Mouse (Mus musculus) thymus, postnatal 36 days (tissue): ENCODE data around the gene Wdr5.
"Not testable (repeated sequence)": the region's sequence is repeated elsewhere in the genome, so short reads cannot be mapped to it uniquely, and the experiment has no call there.

ENCODE experiments used
- DNase-seq, 2 experiments: peaks; one replicate each; pipeline ENCODE4 v3.0.0; 2022; ENCODE audit warnings: mixed read lengths in 2 of 2

Gene Wdr5

GRCm38 (mm10) chr2:27504113-27504885, 10.7 kb upstream of the Wdr5 start:
- DNase-seq: no peak

- no peak for DNase-seq
Observed at GRCm38 (mm10) chr2:27505539-27505938, 9.4 kb upstream of the Wdr5 start.

- DNase-seq: not testable (repeated sequence)
Observed at GRCm38 (mm10) chr2:27506658-27507057, 8.3 kb upstream of the Wdr5 start.

GRCm38 (mm10) chr2:27507562-27507961, 7.4 kb upstream of the Wdr5 start, which contains the start of gene Brd3:
Gene Brd3, minus strand, starts transcription at chr2:27507662.
- no peak for DNase-seq

- DNase-seq: no peak
Observed at GRCm38 (mm10) chr2:27510706-27511105, 4.3 kb upstream of the Wdr5 start.

- DNase-seq: no peak
Observed at GRCm38 (mm10) chr2:27512909-27513308, 2.0 kb upstream of the Wdr5 start.

GRCm38 (mm10) chr2:27513861-27514260, 1.1 kb upstream of the Wdr5 start:
- no peak for DNase-seq

GRCm38 (mm10) chr2:27515341-27516166, 597 bp downstream of the Wdr5 start:
- peak in 1 of 2 experiments; percentile 13 for DNase-seq

- DNase-seq: no peak
Observed at GRCm38 (mm10) chr2:27516289-27516688, 1.3 kb downstream of the Wdr5 start.

- DNase-seq: no peak
Observed at GRCm38 (mm10) chr2:27518283-27518682, 3.3 kb downstream of the Wdr5 start.

- DNase-seq: not testable (repeated sequence)
Observed at GRCm38 (mm10) chr2:27538455-27539330, 23.7 kb downstream of the Wdr5 start.

- DNase-seq: no peak
Observed at GRCm38 (mm10) chr2:27539336-27539735, 24.4 kb downstream of the Wdr5 start.

- DNase-seq: peak; percentile 90 to 93
Observed at GRCm38 (mm10) chr2:27539772-27540514, 25.0 kb downstream of the Wdr5 start.

- no peak for DNase-seq
Observed at GRCm38 (mm10) chr2:27540515-27540836, 25.5 kb downstream of the Wdr5 start.

GRCm38 (mm10) chr2:27541225-27541624, 26.3 kb downstream of the Wdr5 start:
- DNase-seq: no peak

- DNase-seq: no peak
Observed at GRCm38 (mm10) chr2:27544613-27545012, 29.7 kb downstream of the Wdr5 start.

- DNase-seq: not testable (repeated sequence)
Observed at GRCm38 (mm10) chr2:27545517-27545916, 30.6 kb downstream of the Wdr5 start.

GRCm38 (mm10) chr2:27546041-27546440, 31.1 kb downstream of the Wdr5 start:
- not testable (repeated sequence) for DNase-seq

- no peak for DNase-seq
Observed at GRCm38 (mm10) chr2:27547326-27547725, 32.4 kb downstream of the Wdr5 start.

- no peak for DNase-seq
Observed at GRCm38 (mm10) chr2:27547986-27548385, 33.0 kb downstream of the Wdr5 start.

- no peak for DNase-seq
Observed at GRCm38 (mm10) chr2:27548664-27549369, 33.9 kb downstream of the Wdr5 start.
